Mouse (Mus musculus): ENCODE measurements around the gene Ndel1. TPM values are rescaled to one million over a fixed set of nuclear protein-coding genes. Genes with fewer than 3 reads are reported as not detected.
A peak's percentile ranks its signal among the peaks of the same experiment; 100 is the strongest.

Gene Ndel1
- polyA plus RNA-seq, 1 experiment = 27.9 TPM

DNA sequence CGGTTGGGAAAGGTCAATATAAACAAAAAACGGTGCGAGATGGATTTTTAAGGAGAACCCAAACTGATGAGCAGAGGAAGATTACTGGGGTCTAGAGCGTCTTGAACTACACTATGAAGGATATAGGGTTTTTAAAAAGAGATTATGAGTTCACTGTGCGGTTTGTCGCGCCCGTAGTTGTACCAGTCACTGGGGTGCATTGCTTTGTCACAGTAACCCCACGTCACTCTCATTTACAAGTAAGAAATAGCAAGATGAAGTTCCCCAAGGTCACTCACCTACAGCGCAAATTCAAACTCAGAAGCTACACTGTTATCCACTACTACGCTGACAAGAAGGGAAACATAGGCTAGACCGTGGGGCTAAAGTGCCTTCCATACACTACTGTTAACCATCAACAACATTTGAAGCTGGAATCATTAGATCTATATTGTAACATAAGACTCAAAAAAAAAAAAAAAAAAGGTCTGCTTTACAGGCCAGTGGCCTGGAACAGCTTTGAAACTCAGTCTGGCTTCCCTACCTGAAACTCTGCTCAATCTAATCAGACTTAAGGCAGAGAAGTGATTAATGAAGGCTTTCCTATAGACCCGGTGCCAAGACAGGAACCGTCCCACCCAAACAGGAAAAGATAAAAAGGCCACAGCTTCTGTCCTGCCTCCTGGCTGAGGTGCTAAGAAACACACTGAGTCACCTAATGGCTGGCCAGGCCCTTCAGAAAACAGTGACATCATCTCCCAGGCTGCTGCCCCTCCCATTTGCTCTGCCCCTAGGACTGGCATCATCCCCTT, 17.9 kb downstream of the Ndel1 start:
- Histone ChIP-seq H3K27me3 (ENCODE audit: control insufficient read depth, insufficient read depth, insufficient read length) (no peaks in the 10 kb centered on the region), H3K79me3 (ENCODE audit: low read depth) (peaks cover 35% of the 10 kb centered on the region), H3K36me3 (ENCODE audit: control insufficient read depth, insufficient read depth) (no peaks in the 10 kb centered on the region), H3K79me2 (ENCODE audit: control insufficient read depth, insufficient read depth) (peaks cover 37% of the 10 kb centered on the region), H3K4me3 (ENCODE audit: insufficient read depth, poor library complexity, severe bottlenecking) (peak overlapping the region; percentile 78), H3ac (ENCODE audit: control insufficient read depth, insufficient read length, low read depth) (peak overlapping the region; percentile 40)
- TF ChIP-seq MYOG (IDR thresholded peaks at IDR 0.05; ENCODE audit: control insufficient read depth, extremely low read depth, insufficient read length) (no peak), CEBPB (IDR thresholded peaks at IDR 0.05; ENCODE audit: low read depth) (no peak), CTCF (IDR thresholded peaks at IDR 0.05; ENCODE audit: control insufficient read depth, insufficient read depth, insufficient read length) (no peak), USF1 (IDR thresholded peaks at IDR 0.05; ENCODE audit: low read depth) (no peak), FOSL1 (IDR thresholded peaks at IDR 0.05; ENCODE audit: insufficient read depth, low read length, poor library complexity, severe bottlenecking) (no peak), MAX (IDR thresholded peaks at IDR 0.05) (peak; percentile 18), MYOD1 (IDR thresholded peaks at IDR 0.05; ENCODE audit: control insufficient read depth, insufficient read length, low read depth) (no peak)

GRCm38 (mm10) chr11:68852932-68853409, 18.7 kb downstream of the Ndel1 start:
- no peaks in the 10 kb centered on the region for H3K27me3 ChIP-seq (ENCODE audit: control insufficient read depth, insufficient read depth, insufficient read length)
- H3K79me2 ChIP-seq (ENCODE audit: control insufficient read depth, insufficient read depth) = peaks cover 46% of the 10 kb centered on the region
- TF ChIP-seq MYOD1 (IDR thresholded peaks at IDR 0.05; ENCODE audit: control insufficient read depth, insufficient read length, low read depth) (no peak), CTCF (IDR thresholded peaks at IDR 0.05; ENCODE audit: control insufficient read depth, insufficient read depth, insufficient read length) (no peak), MAX (IDR thresholded peaks at IDR 0.05) (no peak), CEBPB (IDR thresholded peaks at IDR 0.05; ENCODE audit: low read depth) (no peak), FOSL1 (IDR thresholded peaks at IDR 0.05; ENCODE audit: insufficient read depth, low read length, poor library complexity, severe bottlenecking) (no peak), USF1 (IDR thresholded peaks at IDR 0.05; ENCODE audit: low read depth) (peak; percentile 99), MYOG (IDR thresholded peaks at IDR 0.05; ENCODE audit: control insufficient read depth, extremely low read depth, insufficient read length) (no peak)
- H3ac ChIP-seq (ENCODE audit: control insufficient read depth, insufficient read length, low read depth) = peak overlapping the region; percentile 79
- H3K79me3 ChIP-seq (ENCODE audit: low read depth) = peaks cover 43% of the 10 kb centered on the region
- peak overlapping the region; percentile 78 for H3K4me3 ChIP-seq (ENCODE audit: insufficient read depth, poor library complexity, severe bottlenecking)
- H3K36me3 ChIP-seq (ENCODE audit: control insufficient read depth, insufficient read depth) = no peaks in the 10 kb centered on the region

DNA sequence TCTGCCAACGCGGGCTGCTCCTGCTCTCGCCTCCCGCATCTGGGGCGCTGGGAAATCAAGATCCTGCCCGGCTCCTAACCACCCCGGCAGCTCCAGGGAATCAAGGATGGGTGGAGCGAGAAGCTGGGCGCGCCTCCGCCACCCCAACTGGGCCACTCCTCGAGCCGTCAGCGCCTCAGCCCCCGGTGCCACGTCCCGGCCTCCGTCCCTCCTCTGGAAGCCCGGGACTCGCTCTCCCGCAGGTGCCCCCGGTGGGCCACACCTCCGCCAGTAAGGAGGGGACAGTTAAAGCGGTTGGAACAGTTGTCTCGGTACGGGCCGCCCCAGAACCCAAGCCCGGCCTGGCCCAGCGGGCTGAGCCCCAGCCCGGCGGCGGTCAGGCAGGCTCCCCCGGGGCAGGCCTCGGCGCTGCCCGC, 19.2 kb downstream of the Ndel1 start:
- Histone ChIP-seq H3K79me2 (ENCODE audit: control insufficient read depth, insufficient read depth) (peaks cover 50% of the 10 kb centered on the region), H3K27me3 (ENCODE audit: control insufficient read depth, insufficient read depth, insufficient read length) (no peaks in the 10 kb centered on the region), H3ac (ENCODE audit: control insufficient read depth, insufficient read length, low read depth) (peak overlapping the region; percentile 79), H3K4me3 (ENCODE audit: insufficient read depth, poor library complexity, severe bottlenecking) (peak overlapping the region; percentile 78), H3K79me3 (ENCODE audit: low read depth) (peaks cover 47% of the 10 kb centered on the region), H3K36me3 (ENCODE audit: control insufficient read depth, insufficient read depth) (no peaks in the 10 kb centered on the region)
- TF ChIP-seq FOSL1 (IDR thresholded peaks at IDR 0.05; ENCODE audit: insufficient read depth, low read length, poor library complexity, severe bottlenecking) (no peak), MAX (IDR thresholded peaks at IDR 0.05) (no peak), USF1 (IDR thresholded peaks at IDR 0.05; ENCODE audit: low read depth) (no peak), CTCF (IDR thresholded peaks at IDR 0.05; ENCODE audit: control insufficient read depth, insufficient read depth, insufficient read length) (no peak), MYOD1 (IDR thresholded peaks at IDR 0.05; ENCODE audit: control insufficient read depth, insufficient read length, low read depth) (no peak), MYOG (IDR thresholded peaks at IDR 0.05; ENCODE audit: control insufficient read depth, extremely low read depth, insufficient read length) (no peak), CEBPB (IDR thresholded peaks at IDR 0.05; ENCODE audit: low read depth) (no peak)

GRCm38 (mm10) chr11:68851644-68852485, 19.8 kb downstream of the Ndel1 start:
- Histone ChIP-seq H3K79me2 (ENCODE audit: control insufficient read depth, insufficient read depth) (peaks cover 57% of the 10 kb centered on the region), H3K79me3 (ENCODE audit: low read depth) (peaks cover 52% of the 10 kb centered on the region), H3ac (ENCODE audit: control insufficient read depth, insufficient read length, low read depth) (peak overlapping the region; percentile 79), H3K36me3 (ENCODE audit: control insufficient read depth, insufficient read depth) (no peaks in the 10 kb centered on the region), H3K27me3 (ENCODE audit: control insufficient read depth, insufficient read depth, insufficient read length) (no peaks in the 10 kb centered on the region), H3K4me3 (ENCODE audit: insufficient read depth, poor library complexity, severe bottlenecking) (peak overlapping the region; percentile 78)
- TF ChIP-seq FOSL1 (IDR thresholded peaks at IDR 0.05; ENCODE audit: insufficient read depth, low read length, poor library complexity, severe bottlenecking) (no peak), USF1 (IDR thresholded peaks at IDR 0.05; ENCODE audit: low read depth) (no peak), MAX (IDR thresholded peaks at IDR 0.05) (no peak), MYOD1 (IDR thresholded peaks at IDR 0.05; ENCODE audit: control insufficient read depth, insufficient read length, low read depth) (no peak), CTCF (IDR thresholded peaks at IDR 0.05; ENCODE audit: control insufficient read depth, insufficient read depth, insufficient read length) (no peak), CEBPB (IDR thresholded peaks at IDR 0.05; ENCODE audit: low read depth) (no peak), MYOG (IDR thresholded peaks at IDR 0.05; ENCODE audit: control insufficient read depth, extremely low read depth, insufficient read length) (no peak)

- H3K36me3 ChIP-seq (ENCODE audit: control insufficient read depth, insufficient read depth) = no peaks in the 10 kb centered on the region
- no peak overlapping the region for H3K4me3 ChIP-seq (ENCODE audit: insufficient read depth, poor library complexity, severe bottlenecking)
- H3K27me3 ChIP-seq (ENCODE audit: control insufficient read depth, insufficient read depth, insufficient read length) = no peaks in the 10 kb centered on the region
Measured at GRCm38 (mm10) chr11:68850862-68851261, 20.8 kb downstream of the Ndel1 start.

More at GRCm38 (mm10) chr11:68850862-68851261, 20.8 kb downstream of the Ndel1 start:
- peaks cover 67% of the 10 kb centered on the region for H3K79me2 ChIP-seq (ENCODE audit: control insufficient read depth, insufficient read depth)
- no peak overlapping the region for H3ac ChIP-seq (ENCODE audit: control insufficient read depth, insufficient read length, low read depth)
- H3K79me3 ChIP-seq (ENCODE audit: low read depth) = peaks cover 62% of the 10 kb centered on the region
- TF ChIP-seq FOSL1 (IDR thresholded peaks at IDR 0.05; ENCODE audit: insufficient read depth, low read length, poor library complexity, severe bottlenecking) (no peak), MAX (IDR thresholded peaks at IDR 0.05) (no peak), MYOD1 (IDR thresholded peaks at IDR 0.05; ENCODE audit: control insufficient read depth, insufficient read length, low read depth) (no peak), MYOG (IDR thresholded peaks at IDR 0.05; ENCODE audit: control insufficient read depth, extremely low read depth, insufficient read length) (no peak)

All from C2C12 (cell line).